In genomic region chr19:43581185-43581584, GRCm38 (mm10) we compare ENCODE assay signal across 24 mouse cellular contexts. TPM values are rescaled to one million over a fixed set of nuclear protein-coding genes. Genes with fewer than 3 reads are reported as not detected.
DNase-seq lines count a peak whose midpoint lies in the region; ATAC-seq and TF ChIP-seq lines count a peak whose summit lies in the region.
"Had no signal": no experiment of that assay in that cellular context is flagged by ENCODE, and none has a peak within 500 bp of the region (broad histone marks: within the 10 kb centered on the region; RNA-seq: fewer than 3 reads in every experiment).

No protein-coding gene starts in this region.

- H3K4me1 ChIP-seq in liver, adult 2 months (ENCODE audit: control insufficient read depth, insufficient read depth, low read length): peaks cover 5% of the 10 kb centered on the region
- 0 out of 2 replicates have a peak, but pooled peaks cover 4% of the 10 kb centered on the region for H3K4me1 ChIP-seq in liver, embryonic 12.5 days
- H3K4me1 ChIP-seq in stomach, embryonic 14.5 days (ENCODE audit: control insufficient read depth, insufficient read depth, low read length): peaks cover 5% of the 10 kb centered on the region; the same call in 1 of the 2 replicates
- peaks cover 5% of the 10 kb centered on the region; the same call in 1 of the 2 replicates for H3K4me1 ChIP-seq in stomach, embryonic 15.5 days
- H3K4me1 ChIP-seq in limb, embryonic 10.5 days: peaks cover 12% of the 10 kb centered on the region
- H3K4me1 ChIP-seq: forebrain, embryonic 15.5 days had no signal

- H3K36me3 ChIP-seq in liver, adult 2 months (ENCODE audit: control insufficient read depth, insufficient read depth, low read length): no peaks in the 10 kb centered on the region
- H3K36me3 ChIP-seq in liver, embryonic 12.5 days: no peaks in the 10 kb centered on the region
- H3K36me3 ChIP-seq in stomach, embryonic 14.5 days (ENCODE audit: control insufficient read depth, insufficient read depth, low read length): no peaks in the 10 kb centered on the region
- H3K36me3 ChIP-seq in stomach, embryonic 15.5 days: no peaks in the 10 kb centered on the region
- H3K36me3 ChIP-seq in limb, embryonic 10.5 days: no peaks in the 10 kb centered on the region
- H3K36me3 ChIP-seq: embryonic facial prominence, embryonic 10.5 days; embryonic facial prominence, embryonic 12.5 days; forebrain, embryonic 15.5 days; G1E had no signal

- TF ChIP-seq CTCF in liver, adult 2 months (IDR thresholded peaks at IDR 0.05; ENCODE audit: low read depth, low read length): no peak

- peaks cover 10% of the 10 kb centered on the region; the same call in 1 of the 2 replicates for H3K27me3 ChIP-seq in liver, adult 2 months (ENCODE audit: control insufficient read depth, insufficient read depth, low read length)
- H3K27me3 ChIP-seq in liver, embryonic 12.5 days (replicated peaks): peaks cover 81% of the 10 kb centered on the region
- H3K27me3 ChIP-seq in stomach, embryonic 14.5 days (ENCODE audit: control insufficient read depth, insufficient read depth, low read length): peaks cover 23% of the 10 kb centered on the region
- peaks cover 21% of the 10 kb centered on the region for H3K27me3 ChIP-seq in stomach, embryonic 15.5 days (replicated peaks)
- peaks cover 75% of the 10 kb centered on the region for H3K27me3 ChIP-seq in limb, embryonic 10.5 days (ENCODE audit: low read depth, poor library complexity, severe bottlenecking)
- H3K27me3 ChIP-seq: CH12.LX, Patski had no signal

- H3K4me3 ChIP-seq in liver, adult 2 months (ENCODE audit: insufficient read depth, low read depth, low read length): no peak overlapping the region
- H3K4me3 ChIP-seq in liver, embryonic 12.5 days: no peak overlapping the region
- H3K4me3 ChIP-seq in stomach, embryonic 14.5 days (ENCODE audit: low read depth, low read length): no peak overlapping the region
- no peak overlapping the region for H3K4me3 ChIP-seq in stomach, embryonic 15.5 days (replicated peaks)
- no peak overlapping the region for H3K4me3 ChIP-seq in limb, embryonic 10.5 days
- H3K4me3 ChIP-seq: embryonic facial prominence, embryonic 10.5 days; embryonic facial prominence, embryonic 12.5 days; forebrain, embryonic 13.5 days; forebrain, embryonic 15.5 days had no signal

- no peak overlapping the region for H3K27ac ChIP-seq in liver, adult 2 months (replicated peaks; ENCODE audit: insufficient read depth, low read depth, low read length)
- no peak overlapping the region for H3K27ac ChIP-seq in liver, embryonic 12.5 days
- no peak overlapping the region for H3K27ac ChIP-seq in stomach, embryonic 14.5 days (ENCODE audit: low read length)
- H3K27ac ChIP-seq in stomach, embryonic 15.5 days: no peak overlapping the region
- H3K27ac ChIP-seq in limb, embryonic 10.5 days: no peak overlapping the region
- H3K27ac ChIP-seq: embryonic facial prominence, embryonic 10.5 days; embryonic facial prominence, embryonic 12.5 days; forebrain, embryonic 13.5 days; forebrain, embryonic 15.5 days had no signal

- H3K9ac ChIP-seq in liver, adult 2 months (ENCODE audit: low read depth, low read length): no peak overlapping the region
- no peak overlapping the region for H3K9ac ChIP-seq in liver, embryonic 12.5 days
- no peak overlapping the region for H3K9ac ChIP-seq in stomach, embryonic 14.5 days (replicated peaks; ENCODE audit: low read depth, low read length)
- no peak overlapping the region for H3K9ac ChIP-seq in stomach, embryonic 15.5 days
- H3K9ac ChIP-seq: embryonic facial prominence, embryonic 12.5 days; forebrain, embryonic 13.5 days; forebrain, embryonic 15.5 days had no signal

- no peak overlapping the region for H3K4me2 ChIP-seq in liver, embryonic 12.5 days
- no peak overlapping the region for H3K4me2 ChIP-seq in stomach, embryonic 14.5 days (replicated peaks; ENCODE audit: low read depth, low read length)
- no peak overlapping the region for H3K4me2 ChIP-seq in stomach, embryonic 15.5 days
- H3K4me2 ChIP-seq: embryonic facial prominence, embryonic 12.5 days; forebrain, embryonic 13.5 days; forebrain, embryonic 15.5 days had no signal

- no peak for TF ChIP-seq POLR2A in liver, adult 2 months (IDR thresholded peaks at IDR 0.05; ENCODE audit: extremely low read depth, insufficient read depth, low read length)

- H3K79me2 ChIP-seq in liver, adult 2 months (ENCODE audit: control insufficient read depth, insufficient read depth, low read length): no peaks in the 10 kb centered on the region

- peak; percentile 90 for DNase-seq in liver, adult 2 months (ENCODE audit: extremely low read depth, low read depth, low spot score)
- no peak for DNase-seq in limb, embryonic 10.5 days (ENCODE audit: low spot score)
- DNase-seq: adrenal gland, adult 8-10 months; adrenal gland, postnatal 14 days; adrenal gland, postnatal 36 days; cerebellum, adult 11-12 months; cerebellum, adult 2 months; cerebellum, adult 9-10 months; cerebellum, postnatal 10 days; cerebellum, postnatal 25 days had no signal

- H3K9me3 ChIP-seq in liver, embryonic 12.5 days (replicated peaks): no peaks in the 10 kb centered on the region
- H3K9me3 ChIP-seq in stomach, embryonic 14.5 days (ENCODE audit: control insufficient read depth, low read depth, low read length): no peaks in the 10 kb centered on the region
- H3K9me3 ChIP-seq in stomach, embryonic 15.5 days: no peaks in the 10 kb centered on the region
- H3K9me3 ChIP-seq in limb, embryonic 10.5 days (replicated peaks): no peaks in the 10 kb centered on the region
- H3K9me3 ChIP-seq: embryonic facial prominence, embryonic 10.5 days; embryonic facial prominence, embryonic 12.5 days; forebrain, embryonic 13.5 days; forebrain, embryonic 15.5 days; G1E had no signal

- no peak for ATAC-seq in liver, embryonic 12.5 days
- 0 out of 2 replicates have a peak, but pooled peaks have one; percentile 46 for ATAC-seq in stomach, embryonic 14.5 days (ENCODE audit: insufficient number of reproducible peaks, insufficient read depth, low FRiP score, low read depth)
- ATAC-seq in stomach, embryonic 15.5 days (ENCODE audit: insufficient read depth, low FRiP score, low read depth): peak; percentile 63; the same call in 1 of the 2 replicates
- no peak for ATAC-seq in CD4-positive, CD25-positive, alpha-beta regulatory T cell, adult 4 months
- ATAC-seq: activated CD4-positive, CD25-positive, alpha-beta regulatory T cell, adult 4 months; forebrain, embryonic 13.5 days; forebrain, embryonic 15.5 days; Patski had no signal

- 20% methylated on average over 2 of the region's 2 CpGs for WGBS in liver, adult 2 months
- 39% methylated on average over 2 of the region's 2 CpGs for WGBS in liver, embryonic 12.5 days (ENCODE audit: insufficient replicate concordance)
- WGBS in stomach, embryonic 14.5 days: 58% methylated on average over 2 of the region's 2 CpGs
- WGBS in stomach, embryonic 15.5 days: 53% methylated on average over 2 of the region's 2 CpGs
- 74% methylated on average over 2 of the region's 2 CpGs for WGBS in limb, embryonic 10.5 days

RNA-seq across cellular contexts. Expression of gene Nkx2-3, which starts 30.9 kb away (rescaled TPM):
- not detected in 2 replicates for total RNA-seq in liver, adult 2 months (2014; rRNA removed)
- polyA plus RNA-seq in liver, adult 2 months (2012; rRNA removed): 0.05 TPM in 1 of 2 replicates, not detected in the other
- polyA plus RNA-seq in liver, embryonic 12.5 days (2016; fragmentation: Nextera tagmentation; extraction: Ambion mirVana): 0.33 and 1.2 TPM in 2 replicates
- polyA plus RNA-seq in stomach, embryonic 14.5 days (2014; fragmentation: Nextera tagmentation; extraction: Ambion mirVana): 5.5 and 6.9 TPM in 2 replicates
- polyA plus RNA-seq in stomach, embryonic 15.5 days (2015; fragmentation: Nextera tagmentation; extraction: Ambion mirVana): 26.3 and 31.4 TPM in 2 replicates
- polyA plus RNA-seq in CD4-positive, CD25-positive, alpha-beta regulatory T cell, adult 4 months (2017; shearing (Covaris generic)): not detected
- 0.65 TPM in 1 of 2 replicates, not detected in the other for polyA plus RNA-seq in limb, embryonic 10.5 days (2016; fragmentation: Nextera tagmentation; extraction: Ambion mirVana)
- total RNA-seq: adrenal gland, adult 18-20 months; adrenal gland, adult 8-10 months; adrenal gland, postnatal 14 days; adrenal gland, postnatal 36 days; CH12.LX had no signal
- polyA plus RNA-seq: activated CD4-positive, CD25-positive, alpha-beta regulatory T cell, adult 4 months; cerebellum, adult 2 months; cortical plate, adult 2 months; G1E had no signal

RNA-seq across cellular contexts. Expression of gene Got1, which starts 56.8 kb away (rescaled TPM):
- 206 and 278 TPM in 2 replicates for total RNA-seq in liver, adult 2 months (2014; rRNA removed)
- polyA plus RNA-seq in liver, adult 2 months (2012; rRNA removed): 272 and 286 TPM in 2 replicates
- polyA plus RNA-seq in liver, embryonic 12.5 days (2016; fragmentation: Nextera tagmentation; extraction: Ambion mirVana): 24.0 and 27.6 TPM in 2 replicates
- polyA plus RNA-seq in stomach, embryonic 14.5 days (2014; fragmentation: Nextera tagmentation; extraction: Ambion mirVana): 21.3 and 21.6 TPM in 2 replicates
- 33.7 and 35.7 TPM in 2 replicates for polyA plus RNA-seq in stomach, embryonic 15.5 days (2015; fragmentation: Nextera tagmentation; extraction: Ambion mirVana)
- polyA plus RNA-seq in CD4-positive, CD25-positive, alpha-beta regulatory T cell, adult 4 months (2017; shearing (Covaris generic)): 10 to 100 TPM; 40.4 to 50.6 TPM
- polyA plus RNA-seq in limb, embryonic 10.5 days (2016; fragmentation: Nextera tagmentation; extraction: Ambion mirVana): 53.9 and 64.8 TPM in 2 replicates

Comparison
In these comparisons a context has a peak if more than half of its experiments do, and no peak if none do; other contexts are left out.
1. ATAC-seq: peak in stomach, embryonic 14.5 days (single experiment) and stomach, embryonic 15.5 days (single experiment); none in liver, embryonic 12.5 days (single experiment) and CD4-positive, CD25-positive, alpha-beta regulatory T cell, adult 4 months (single experiment).